Mouse (Mus musculus): ENCODE data around the gene Srsx. TPM values are rescaled to one million over a fixed set of nuclear protein-coding genes. Genes with fewer than 3 reads are reported as not detected.
"Not testable (repeated sequence)": the region's sequence is repeated elsewhere in the genome, so short reads cannot be mapped to it uniquely, and the experiment has no call there.

Gene Srsx
- total RNA-seq (2021), result not detected
- long read RNA-seq, experiment 1, result 0 reads
- long read RNA-seq, experiment 2, result 0 reads

GRCm38 (mm10) chrX:123222381-123222780 is at the start of gene Srsx:
Gene Srsx (minus strand): TSS chrX:123222481.
- not testable (repeated sequence) for DNase-seq (ENCODE audit: low spot score in 2 of 2)

DNA sequence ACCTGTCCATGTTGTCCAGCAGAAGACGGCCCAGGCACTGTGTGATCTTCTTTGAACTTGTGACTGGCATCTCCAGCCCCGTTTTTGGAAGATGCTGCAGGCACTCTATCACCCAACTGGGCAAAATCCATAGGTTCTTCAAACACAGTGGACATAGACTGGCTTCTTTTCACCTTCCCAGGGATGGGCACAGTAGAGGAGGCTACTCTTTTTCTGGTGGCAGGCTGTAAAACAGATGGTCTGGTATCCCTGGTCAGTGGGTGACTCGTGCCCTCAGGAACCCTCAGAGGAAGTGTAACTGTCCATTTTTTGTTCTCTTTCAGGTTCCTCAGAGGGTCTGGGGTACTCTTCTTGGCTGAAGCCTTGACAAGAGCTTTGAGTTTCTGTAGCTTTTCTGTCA is 24.5 kb upstream of the Srsx start, which contains the start of gene Gm17577:
TSS of gene Gm17577 (minus strand) at position 101 of the 400 bp plus-strand sequence.
- not testable (repeated sequence) for DNase-seq (ENCODE audit: low spot score in 2 of 2)

Other genes starting within 250 kb of the Srsx start
- gene Gm17521, start 192.8 kb downstream of the Srsx start, total RNA-seq (2021), result not detected
- gene Cldn34c1, start 119.0 kb downstream of the Srsx start, total RNA-seq (2021), result 10 to 100 TPM in 1 of 2 experiments, 1 to 10 TPM in 1; 7.1 to 15.7 TPM
- not detected for gene Gm17577, start 24.4 kb upstream of the Srsx start, total RNA-seq (2021)